Mouse (Mus musculus): ENCODE data around the gene Ankfy1.

- no peak for TF ChIP-seq POU5F1 (IDR thresholded peaks at IDR 0.05; ENCODE audit: borderline replicate concordance, low read length)
- no peak for TF ChIP-seq CTCF (conservative IDR thresholded peaks at IDR 0.05; ENCODE audit: low read length)
- TF ChIP-seq NANOG (IDR thresholded peaks at IDR 0.05; ENCODE audit: borderline replicate concordance, low read length), result no peak
Observed at GRCm38 (mm10) chr11:72689115-72689514, 691 bp upstream of the Ankfy1 start.
